Mouse (Mus musculus) kidney, adult 2 months (tissue): ENCODE measurements around the gene Hoxb1.

Experiments
- CTCF ChIP-seq: fragments of 200-500 bp; conservative IDR thresholded peaks from 2 replicates; pipeline ENCODE4 v1.5.1; 2011; ENCODE audit warnings: low read depth, mild to moderate bottlenecking, control low read depth, low read length, moderate library complexity, mixed read lengths; ENCODE audit not compliant: insufficient read depth, insufficient read length
- POLR2A ChIP-seq: fragments of 200-500 bp; IDR thresholded peaks from one replicate; pipeline ENCODE4 v1.6.1; 2011; ENCODE audit warnings: low read depth, low read length, control low read depth

GRCm38 (mm10) chr11:96383381-96383780, 17.8 kb downstream of the Hoxb1 start:
- no peak for TF ChIP-seq POLR2A
- no peak for TF ChIP-seq CTCF
